Mouse (Mus musculus): ENCODE data around the gene Gdpd3.

- no peak for TF ChIP-seq POLR2A (IDR thresholded peaks at IDR 0.05; ENCODE audit: borderline replicate concordance, control insufficient read depth, low read depth, low read length)
- TF ChIP-seq CTCF (IDR thresholded peaks at IDR 0.05; ENCODE audit: control insufficient read depth, insufficient read depth, low read length), result no peak
Measured at GRCm38 (mm10) chr7:126767001-126767400, 867 bp downstream of the Gdpd3 start.
